Mouse (Mus musculus): Measurements from ENCODE around the gene 1700001O22Rik.

DNA sequence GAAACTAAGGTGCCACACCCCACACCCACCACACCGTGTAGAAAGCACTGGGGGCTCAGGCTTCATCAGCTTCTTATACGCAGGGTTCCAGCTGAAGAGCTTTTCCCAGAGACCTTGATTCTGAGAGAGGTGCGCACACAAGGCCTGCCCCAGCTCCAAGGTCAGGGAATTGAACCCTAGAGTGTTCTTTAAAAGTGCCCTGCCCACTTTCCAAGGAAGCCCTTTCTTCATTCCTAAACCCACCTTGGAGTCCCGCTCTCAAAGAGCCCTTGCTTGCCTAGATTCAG, 44.4 kb downstream of the 1700001O22Rik start:
- TF ChIP-seq CTCF (conservative IDR thresholded peaks at IDR 0.05 in 1 of 2, IDR thresholded peaks at IDR 0.05 in 1 of 2; ENCODE audit: low read depth in 2 of 2, low read length in 2 of 2) (no peak), UBTF (IDR thresholded peaks at IDR 0.05; ENCODE audit: low read depth, low read length) (no peak), ZKSCAN1 (IDR thresholded peaks at IDR 0.05; ENCODE audit: borderline replicate concordance, low read depth, low read length) (no peak), EP300 (IDR thresholded peaks at IDR 0.05; ENCODE audit: low read length) (no peak), POLR2A (IDR thresholded peaks at IDR 0.05; ENCODE audit: low read depth, low read length) (no peak), TCF12 (IDR thresholded peaks at IDR 0.05; ENCODE audit: low read depth, low read length) (no peak), E2F4 (IDR thresholded peaks at IDR 0.05; ENCODE audit: insufficient replicate concordance, low read depth, low read length) (no peak), MAX (IDR thresholded peaks at IDR 0.05; ENCODE audit: low read length) (no peak), MYC (IDR thresholded peaks at IDR 0.05; ENCODE audit: low read depth, low read length) (no peak), MAFK (IDR thresholded peaks at IDR 0.05; ENCODE audit: insufficient replicate concordance, low read length) (no peak), MEF2A (IDR thresholded peaks at IDR 0.05; ENCODE audit: borderline replicate concordance, low read depth, low read length) (no peak)

All from CH12.LX (cell line).